Mouse (Mus musculus): ENCODE data around the gene Aacs.
"Not testable (repeated sequence)": the region's sequence is repeated elsewhere in the genome, so short reads cannot be mapped to it uniquely, and the experiment has no call there.

The Aacs gene

DNA sequence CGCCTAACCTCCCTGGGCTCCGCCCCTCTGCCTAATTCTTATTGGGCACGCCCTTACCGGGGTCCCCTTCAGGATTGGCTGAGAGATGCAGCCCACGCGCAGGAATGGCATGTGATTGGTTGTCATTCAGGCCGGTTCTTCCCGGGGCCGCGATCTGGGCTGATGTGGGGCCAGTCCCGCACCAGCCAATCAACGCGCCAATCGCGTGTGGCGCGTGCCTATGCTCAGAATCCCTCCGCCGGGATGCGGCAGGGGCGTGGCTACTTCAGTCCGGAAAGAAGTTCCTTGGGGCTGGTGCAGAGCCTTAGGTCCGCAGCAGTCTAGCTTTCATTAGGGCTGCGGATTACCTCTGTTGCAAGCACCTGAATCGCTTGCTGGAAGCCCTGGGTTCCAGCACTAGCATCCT is 9.9 kb upstream of the Aacs start:
- DNase-seq (ENCODE audit: low spot score): peak; percentile 99

DNA sequence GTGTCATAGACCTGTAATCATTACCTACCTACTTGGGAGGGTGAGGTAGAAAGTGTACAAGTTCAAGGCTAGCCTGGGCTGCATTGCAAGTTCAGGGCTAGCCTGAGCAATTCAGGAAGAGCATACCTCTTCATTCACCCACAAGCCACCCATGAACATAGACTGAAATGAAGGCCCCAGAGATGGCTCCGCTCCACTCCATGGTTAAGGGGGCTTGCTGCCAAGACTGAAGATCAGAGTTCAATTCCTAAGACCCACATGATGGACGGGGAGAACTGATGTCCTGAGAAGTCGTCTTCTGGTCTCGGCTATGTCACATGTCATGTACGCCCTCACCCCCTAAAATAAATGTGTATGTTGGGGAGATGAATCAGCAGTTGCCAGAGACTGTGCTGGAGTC is 9.1 kb upstream of the Aacs start:
- DNase-seq (ENCODE audit: low spot score): no peak

DNA sequence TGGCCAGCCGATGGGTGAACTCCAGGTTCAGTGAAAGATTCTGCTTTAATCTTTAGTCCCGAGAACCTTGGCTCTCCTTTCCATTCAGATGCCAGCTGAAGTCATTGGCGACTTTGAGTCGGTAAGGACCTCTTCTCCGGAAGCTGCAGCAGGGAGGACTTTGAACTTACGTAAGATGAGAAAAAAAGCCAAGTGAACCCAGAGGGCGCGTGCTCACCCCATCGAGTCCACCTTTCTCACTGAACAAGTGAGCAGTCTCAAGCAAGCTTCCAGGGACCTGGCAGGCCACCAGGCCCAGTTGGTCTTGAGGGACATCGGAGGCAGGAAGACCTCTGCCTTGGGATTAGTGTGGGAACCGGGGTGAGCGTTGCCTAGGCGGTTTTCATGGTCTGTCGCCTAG is 8.4 kb upstream of the Aacs start:
- no peak for DNase-seq (ENCODE audit: low spot score)

DNA sequence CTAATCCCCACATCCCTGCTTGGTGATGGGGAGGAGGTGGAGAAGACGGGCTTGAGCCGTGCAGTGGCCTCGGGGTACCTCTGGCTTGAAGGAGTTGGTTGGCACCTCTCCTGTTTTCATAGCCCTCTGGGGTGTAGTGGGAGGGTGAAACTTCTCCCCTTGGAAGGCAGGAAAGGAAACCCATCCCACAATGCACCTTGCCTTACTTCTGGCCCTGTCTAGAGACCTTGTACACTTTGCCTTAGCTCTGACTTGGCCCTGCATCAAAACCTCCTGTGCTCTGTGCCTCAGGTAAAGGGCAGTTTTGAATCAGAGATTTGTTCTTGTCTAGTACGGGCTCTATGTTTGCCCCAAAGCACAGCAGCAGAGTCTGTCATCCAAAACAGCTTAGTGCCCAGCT is 4.9 kb upstream of the Aacs start:
- no peak for DNase-seq (ENCODE audit: low spot score)

DNA sequence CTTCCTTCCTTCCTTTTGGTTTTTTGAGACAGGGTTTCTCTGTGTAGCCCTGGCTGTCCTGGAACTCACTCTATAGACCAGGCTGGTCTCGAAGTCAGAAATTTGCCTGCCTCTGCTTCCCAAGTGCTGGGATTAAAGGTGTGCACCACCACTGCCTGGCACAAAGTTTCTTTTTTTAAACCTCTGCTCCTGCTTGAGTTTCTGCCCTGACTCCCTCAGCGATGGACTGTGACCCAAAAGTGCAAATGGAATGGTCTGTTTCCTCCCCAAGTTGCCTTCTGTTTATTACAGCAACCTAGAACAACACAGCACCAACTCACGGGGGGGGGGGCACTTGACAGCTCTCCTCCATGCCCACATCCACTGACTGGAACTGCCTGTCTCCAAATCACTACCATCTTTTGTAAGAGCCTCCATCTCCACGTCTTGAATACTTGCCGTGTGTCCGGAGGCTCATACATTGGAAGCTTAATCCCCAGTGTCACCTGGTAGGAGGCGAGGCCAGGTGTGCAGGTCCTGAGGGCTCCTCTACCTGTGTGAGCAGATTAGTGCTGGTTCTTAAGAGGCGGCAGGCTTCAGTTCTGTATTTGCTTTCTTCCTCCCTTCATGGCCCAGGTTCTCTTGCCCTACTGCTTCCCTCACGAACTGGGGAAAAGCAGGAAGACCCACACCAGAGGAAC is 2.7 kb upstream of the Aacs start:
- DNase-seq (ENCODE audit: low spot score): no peak

DNA sequence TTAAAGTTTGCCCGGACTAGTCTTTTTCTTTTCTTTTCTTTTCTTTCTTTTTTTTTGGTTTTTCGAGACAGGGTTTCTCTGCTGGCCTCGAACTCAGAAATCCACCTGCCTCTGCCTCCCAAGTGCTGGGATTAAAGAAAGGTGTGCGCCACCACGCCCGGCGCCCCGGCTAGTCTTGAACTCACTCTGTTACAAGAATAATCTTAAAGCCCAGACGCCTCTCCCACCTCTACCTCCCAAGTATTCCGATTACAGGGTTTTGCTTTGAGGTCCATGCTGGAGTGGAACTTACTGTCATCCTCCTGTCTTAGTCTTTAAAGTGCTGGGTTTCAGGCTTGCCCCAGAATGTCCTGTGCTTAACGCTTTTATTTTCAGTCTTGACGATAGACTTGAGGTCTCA is 584 bp upstream of the Aacs start:
- no peak for DNase-seq (ENCODE audit: low spot score)

DNA sequence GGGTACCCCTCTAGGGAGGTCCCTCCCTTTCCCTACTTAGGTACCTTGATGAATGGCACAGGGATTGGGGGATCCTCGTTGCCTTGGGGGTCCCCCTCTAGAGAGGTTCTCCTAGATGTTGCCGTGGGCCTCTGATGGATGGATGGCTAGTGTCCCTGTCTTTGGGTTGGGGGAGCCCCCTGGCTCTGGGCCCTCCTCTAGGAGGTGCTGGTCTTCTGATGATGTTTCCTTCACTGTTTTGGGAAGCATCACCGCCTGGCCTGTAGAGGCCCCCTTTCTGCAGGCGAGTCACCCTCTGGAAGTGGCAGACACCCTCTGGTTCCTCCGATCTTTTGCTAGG is 642 bp downstream of the Aacs start:
- DNase-seq (ENCODE audit: low spot score): peak; percentile 20

DNA sequence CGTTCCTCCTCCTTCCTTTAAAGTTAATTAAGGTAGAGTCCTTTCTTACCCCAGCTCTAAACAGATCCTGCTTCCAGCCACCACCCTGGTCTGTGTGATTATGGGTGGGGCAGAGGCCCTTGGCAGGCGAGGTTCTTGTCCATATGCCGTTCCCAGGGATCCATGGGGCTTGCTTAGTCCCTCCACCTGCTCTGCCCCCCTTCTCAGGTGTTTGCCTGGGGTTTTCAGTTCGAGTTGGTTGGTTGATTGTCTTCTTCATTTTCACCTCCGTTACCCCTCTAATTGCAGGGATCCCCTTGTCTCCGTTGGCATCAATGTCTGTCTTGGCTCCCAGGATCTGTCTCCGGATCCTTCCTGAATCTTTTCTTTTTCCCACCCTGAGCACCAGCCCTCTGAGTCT is 1.2 kb downstream of the Aacs start:
- no peak for DNase-seq (ENCODE audit: low spot score)

DNA sequence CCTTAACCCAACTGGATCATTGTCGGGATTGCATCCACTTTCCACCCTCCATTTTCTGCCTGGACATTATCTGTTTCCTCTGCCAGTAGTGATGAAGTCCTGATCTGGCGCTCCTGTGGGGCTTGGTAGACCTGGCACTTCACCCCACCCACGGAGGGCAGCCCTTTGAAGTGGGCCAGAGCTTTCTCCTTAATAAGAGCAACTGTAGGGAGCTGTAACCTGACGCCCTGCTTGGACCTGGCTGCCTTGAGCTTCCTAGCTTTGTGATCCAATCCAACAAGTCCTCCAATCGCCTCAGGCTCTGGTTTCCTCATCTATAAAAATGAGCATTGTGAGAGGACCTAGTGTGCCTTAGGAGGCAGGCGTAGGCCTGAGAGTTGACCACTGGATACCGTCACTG is 1.9 kb downstream of the Aacs start:
- peak; percentile 23 for DNase-seq (ENCODE audit: low spot score)

DNA sequence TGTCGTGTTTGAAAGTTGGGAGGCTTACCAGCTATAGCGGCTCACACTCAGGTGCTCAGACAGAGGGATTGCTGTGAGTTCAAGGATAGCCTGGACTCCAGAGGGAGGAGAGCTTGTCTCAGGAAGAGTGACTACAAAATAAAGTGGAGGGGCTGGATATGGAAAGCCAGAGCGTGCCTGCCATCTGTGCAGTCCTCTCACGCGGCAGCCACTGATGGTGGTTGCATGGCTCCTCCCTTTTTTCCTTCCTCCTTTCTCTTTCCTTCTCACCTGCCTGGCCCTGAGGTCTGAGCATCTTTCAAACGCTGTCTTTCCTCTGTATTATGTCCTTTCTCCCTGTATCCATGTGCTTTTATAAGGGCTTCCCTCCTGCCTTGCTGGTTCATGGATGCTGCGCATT is 2.4 kb downstream of the Aacs start:
- no peak for DNase-seq (ENCODE audit: low spot score)

DNA sequence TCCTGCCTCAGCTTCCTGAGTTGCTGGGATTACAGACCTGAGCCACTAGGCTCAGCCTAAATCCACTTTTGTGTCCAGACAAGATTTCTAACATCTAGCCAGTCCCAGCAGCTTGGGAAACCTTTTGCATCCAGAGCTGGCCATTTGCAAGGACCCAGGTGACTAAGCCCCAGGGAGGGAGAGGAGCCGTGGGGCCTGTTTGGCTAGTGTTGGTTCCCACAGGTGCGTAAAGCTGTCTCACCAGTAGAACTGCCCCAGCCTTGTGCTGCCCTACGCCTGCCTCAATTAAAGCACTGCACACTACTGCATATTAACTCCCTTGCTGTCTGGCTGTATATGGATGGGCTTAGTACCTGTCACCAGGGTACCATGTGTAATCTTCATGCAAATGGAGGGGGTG is 3.8 kb downstream of the Aacs start:
- DNase-seq (ENCODE audit: low spot score): no peak

DNA sequence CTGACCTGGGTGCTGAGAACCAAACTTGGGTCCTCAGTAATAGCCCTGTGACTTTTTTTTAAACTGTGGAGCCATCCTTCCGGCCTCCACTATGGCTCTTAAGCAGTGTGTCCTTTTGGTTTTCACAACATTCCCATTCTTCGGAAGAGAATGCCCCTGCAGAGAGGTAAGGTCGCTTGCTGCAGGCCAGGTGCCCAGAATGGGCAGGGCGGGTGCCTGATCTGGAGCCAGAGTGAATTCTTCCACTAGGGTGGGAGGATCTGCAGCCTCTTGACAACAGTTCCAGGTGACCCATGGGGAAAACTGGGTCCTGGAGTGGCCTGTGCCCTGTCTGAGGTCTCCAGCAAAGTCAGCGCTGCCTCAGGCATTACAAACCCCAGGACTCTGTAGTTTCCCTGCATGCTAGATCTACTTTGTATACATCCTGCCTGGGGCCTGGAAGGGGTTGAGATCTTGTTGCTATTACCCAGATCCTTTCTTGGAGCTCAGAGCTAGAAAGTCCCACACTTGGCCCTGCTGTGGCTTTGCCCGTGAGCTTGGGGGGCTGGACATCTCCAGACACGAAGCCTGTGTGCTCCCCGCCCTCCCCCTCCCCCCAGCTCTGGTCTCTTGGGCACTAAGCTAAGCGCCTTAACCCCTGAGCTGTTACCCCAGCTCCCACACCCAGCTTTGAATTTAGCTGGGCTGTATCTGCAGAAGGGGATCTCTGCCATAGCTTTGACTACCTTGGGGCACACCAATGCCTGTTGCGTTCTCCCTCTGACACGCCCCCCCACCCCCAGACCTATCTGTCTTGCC is 5.0 kb downstream of the Aacs start:
- DNase-seq (ENCODE audit: low spot score): no peak

DNA sequence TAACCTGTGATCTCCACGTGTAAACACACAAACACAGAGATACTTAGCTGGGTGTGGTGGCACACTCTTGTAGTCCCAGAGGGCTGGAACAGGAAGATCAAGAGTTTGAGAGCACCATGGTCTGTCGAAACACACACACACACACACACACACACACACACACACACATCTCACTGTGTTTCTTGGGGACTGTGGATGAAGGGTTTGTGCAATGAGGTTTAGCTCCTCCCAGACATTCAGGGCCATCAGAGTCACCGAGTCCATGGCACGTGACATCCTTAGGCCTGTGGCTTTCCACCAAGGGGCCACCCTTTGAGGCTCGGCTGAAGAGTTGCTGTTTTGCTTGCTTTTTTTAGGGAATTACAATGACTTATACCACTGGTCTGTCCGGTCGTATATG is 6.9 kb downstream of the Aacs start:
- no peak for DNase-seq (ENCODE audit: low spot score)

DNA sequence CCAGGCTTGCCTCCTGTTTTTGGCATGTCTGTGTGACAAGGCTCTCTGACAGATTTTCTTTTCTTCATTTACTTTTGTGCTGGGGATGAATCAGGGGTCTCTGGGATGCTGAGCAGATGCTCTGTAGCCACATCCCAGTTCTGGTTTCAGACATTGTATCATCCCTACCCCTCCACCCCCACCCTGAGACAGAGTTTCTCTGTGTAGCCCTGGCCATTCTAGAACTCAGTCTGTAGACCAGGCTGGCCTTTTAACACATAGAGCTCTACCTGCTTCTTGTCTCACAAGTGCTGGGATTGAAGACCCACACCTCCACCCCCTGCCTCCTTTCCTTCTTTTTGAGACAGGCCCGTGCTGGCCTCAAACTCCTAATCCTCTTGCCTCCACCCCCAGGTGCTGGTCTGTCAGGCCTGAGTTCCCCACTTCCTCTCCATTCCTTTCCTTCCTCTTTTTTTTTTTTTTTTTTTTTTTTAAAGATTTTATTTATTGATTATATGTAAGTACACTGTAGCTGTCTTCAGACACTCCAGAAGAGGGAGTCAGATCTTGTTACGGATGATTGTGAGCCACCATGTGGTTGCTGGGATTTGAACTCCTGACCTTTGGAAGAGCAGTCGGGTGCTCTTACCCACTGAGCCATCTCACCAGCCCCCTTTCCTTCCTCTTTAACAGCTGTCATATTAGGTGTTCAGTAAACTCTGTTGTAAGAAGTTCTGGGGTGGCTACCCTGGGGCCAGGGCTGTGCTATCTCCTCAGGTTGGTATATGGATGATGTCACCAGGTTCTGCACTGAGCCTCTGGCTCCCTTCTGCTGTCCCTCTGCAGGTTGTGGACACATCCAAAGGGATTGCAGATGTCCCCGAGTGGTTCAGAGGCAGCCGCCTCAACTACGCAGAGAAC is 8.3 kb downstream of the Aacs start:
- DNase-seq (ENCODE audit: low spot score): no peak

DNA sequence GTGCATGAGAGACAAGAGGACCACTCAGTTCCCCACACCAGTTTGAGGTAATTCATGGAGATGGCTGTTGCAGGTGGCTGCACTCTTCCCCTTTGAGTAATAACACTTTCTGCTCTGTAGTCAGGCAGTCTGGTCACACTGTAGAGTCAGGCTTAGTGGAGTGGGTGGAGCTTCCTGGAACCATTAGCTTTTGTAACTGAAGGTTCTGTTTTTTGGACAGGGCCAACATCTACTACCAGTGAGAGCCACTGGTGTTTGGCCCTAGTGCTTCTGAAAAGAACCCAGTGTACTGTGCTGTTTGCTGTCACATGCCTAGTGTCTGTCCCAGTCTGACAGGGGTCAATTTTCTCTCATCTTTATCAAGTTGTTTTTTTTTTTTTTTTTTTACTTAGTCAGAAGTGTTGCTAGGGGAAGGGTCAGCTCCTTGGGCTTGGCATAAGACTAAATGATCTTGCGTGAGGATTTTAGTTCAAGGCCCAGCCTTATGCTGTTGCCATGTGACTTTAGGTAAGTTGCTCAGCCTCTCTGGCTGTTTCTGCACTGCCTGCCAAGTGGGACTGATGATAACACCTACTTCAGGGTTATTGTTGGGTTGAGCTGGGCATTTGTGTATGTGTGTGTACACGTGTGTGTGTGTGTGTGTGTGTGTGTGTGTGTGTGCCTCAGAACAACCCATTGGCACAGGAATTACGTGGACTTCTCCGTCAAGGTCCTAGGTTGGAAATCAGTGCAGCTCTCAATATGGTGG is 9.6 kb downstream of the Aacs start:
- no peak for DNase-seq (ENCODE audit: low spot score)

DNA sequence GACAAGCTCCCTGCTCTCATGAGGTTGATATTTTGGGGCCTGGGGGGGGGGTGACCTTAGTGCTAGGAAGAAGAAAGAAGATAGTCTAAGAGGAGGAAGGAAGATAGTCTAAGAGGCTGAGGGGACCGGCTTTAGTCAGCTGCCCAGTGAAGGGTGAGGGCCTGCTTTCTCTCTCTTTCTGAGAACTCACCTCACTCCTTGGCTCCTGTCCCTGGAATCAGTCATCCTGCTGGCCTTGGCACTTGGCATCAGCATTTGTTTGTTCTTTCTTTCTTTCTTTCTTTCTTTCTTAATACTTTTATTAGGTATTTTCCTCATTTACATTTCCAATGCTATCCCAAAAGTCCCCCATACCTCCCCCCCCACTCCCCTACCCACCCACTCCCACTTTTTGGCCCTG is 10.5 kb downstream of the Aacs start:
- no peak for DNase-seq (ENCODE audit: low spot score)

DNA sequence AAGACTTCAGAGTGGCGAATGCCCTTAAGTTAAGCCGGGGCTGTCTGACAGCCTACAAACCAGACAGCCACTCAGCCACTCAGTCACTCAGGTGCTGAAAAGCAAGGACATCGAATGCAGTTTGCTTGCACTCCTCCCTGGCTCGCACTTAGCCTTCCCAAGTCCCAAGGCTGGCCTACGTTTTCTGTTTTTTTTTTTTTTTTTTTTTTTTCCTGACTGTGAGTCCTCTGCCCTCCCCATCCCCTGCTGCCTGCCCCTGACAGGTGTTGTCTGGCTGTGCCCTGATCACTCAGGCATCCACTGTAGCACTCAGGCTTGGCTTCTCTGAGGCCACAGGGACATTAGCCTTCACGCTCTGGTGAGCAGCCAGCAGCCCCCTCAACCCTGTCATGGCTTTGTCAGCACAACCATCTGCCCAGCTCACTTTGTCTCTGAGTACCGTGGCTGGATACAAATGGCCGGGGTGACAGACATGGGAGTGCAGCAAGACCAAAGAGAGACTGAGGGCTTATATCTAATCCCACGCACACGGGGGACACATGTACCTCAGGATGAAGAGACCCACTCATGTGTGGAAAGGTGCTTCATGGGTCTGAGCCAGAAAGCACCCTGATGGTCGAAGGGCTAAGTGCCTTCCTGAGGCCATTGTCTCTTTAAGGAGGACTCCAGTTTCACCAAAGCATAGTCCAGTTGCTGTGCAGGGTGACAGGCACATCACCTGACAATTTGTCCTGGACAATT is 11.9 kb downstream of the Aacs start:
- peak; percentile 51 for DNase-seq (ENCODE audit: low spot score)

DNA sequence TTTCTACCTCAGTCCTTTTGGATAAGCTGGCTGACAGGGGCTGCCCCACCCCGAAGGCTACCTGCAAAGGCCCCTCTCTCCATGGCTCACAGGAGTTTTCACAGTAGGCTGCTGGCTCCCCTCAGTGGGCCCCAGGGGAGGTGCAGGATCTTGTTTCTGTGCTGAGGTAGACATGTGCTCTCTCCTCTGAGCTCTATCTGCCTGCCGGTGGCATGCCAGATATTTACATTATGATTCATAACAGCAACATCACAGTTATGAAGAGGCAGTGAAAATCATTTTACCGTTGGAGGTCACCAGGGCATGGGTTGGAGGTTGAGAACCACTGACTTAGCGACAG is 12.5 kb downstream of the Aacs start:
- peak; percentile 23 for DNase-seq (ENCODE audit: low spot score)

DNA sequence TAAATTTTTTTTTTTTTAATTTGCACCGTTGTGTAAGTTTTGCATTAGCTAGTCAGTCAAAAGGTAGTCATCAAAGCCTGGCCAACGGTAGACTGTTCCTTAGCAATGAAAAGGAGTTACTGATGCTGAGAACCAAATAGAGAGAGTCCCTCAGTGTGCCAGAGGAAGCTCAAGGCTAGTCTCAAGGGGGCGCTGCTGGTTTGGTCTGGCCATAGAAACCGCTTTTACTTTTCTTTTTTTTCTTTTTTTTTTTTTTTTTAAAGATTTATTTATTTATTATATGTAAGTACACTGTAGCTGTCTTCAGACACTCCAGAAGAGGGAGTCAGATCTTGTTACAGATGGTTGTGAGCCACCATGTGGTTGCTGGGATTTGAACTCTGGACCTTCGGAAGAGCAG is 13.3 kb downstream of the Aacs start:
- not testable (repeated sequence) for DNase-seq (ENCODE audit: low spot score)

DNA sequence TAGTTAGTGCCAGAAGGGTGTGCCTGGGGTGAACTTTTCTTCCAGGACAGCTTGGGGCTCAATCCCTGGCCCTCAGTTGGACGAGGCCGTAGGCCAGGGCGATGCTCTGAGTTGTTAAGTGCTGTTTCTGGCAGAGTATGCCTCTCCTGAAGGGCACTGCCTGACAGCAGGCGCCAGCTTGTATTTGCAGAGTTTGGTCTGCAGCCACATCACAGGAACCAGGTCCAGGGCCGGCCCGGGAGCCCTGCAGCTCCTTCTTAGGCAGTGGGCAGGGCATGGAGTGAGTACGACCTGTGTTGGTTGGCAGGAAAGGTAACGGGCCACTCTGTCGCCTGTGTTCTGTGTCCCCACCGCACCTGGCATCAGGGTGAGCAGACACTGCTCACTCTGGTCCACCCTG is 15.5 kb downstream of the Aacs start:
- DNase-seq (ENCODE audit: low spot score): no peak

DNA sequence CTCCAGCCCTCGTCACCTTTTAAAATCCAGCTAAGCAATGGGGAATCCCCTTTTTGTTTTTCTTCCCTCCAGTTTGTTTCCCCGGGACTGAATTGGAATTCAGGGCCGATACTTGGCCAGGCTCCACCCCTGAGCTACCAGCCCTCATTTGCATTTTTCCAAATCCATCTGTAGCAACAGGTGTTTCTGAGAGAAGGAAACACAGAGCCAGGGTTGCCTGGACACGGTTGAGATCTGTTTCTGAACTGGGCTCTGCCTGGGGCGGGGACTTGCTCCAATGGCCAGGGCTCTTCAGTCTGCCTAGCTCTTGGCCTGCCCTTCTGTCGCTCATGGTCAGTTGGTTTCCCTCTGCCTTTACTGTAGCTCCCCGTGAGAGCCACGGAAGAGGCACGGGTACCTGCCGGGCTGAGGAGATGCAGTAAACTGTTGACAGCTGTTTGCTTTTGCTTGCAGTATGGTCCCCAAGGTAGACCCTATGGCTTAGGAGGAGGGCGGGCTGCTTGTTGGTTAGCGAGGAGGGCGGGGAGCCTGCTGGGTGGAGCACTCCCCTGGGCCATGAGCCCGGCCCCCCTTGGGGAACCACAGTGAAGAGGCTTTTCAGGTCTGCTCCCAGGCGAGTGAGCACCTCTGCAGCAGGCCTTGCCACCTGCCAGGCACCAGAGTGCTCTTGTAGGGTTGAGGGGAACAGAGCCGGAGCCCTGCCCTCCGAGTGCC is 16.9 kb downstream of the Aacs start:
- no peak for DNase-seq (ENCODE audit: low spot score)
